Mouse (Mus musculus): ENCODE results near the gene Arl3. TPM values are rescaled to one million over a fixed set of nuclear protein-coding genes. Genes with fewer than 3 reads are reported as not detected.

Gene Arl3
- total RNA-seq, 1 experiment: 39.7 TPM

GRCm38 (mm10) chr19:46514387-46514786 is 58.6 kb downstream of the Arl3 start:
- no peak for TF ChIP-seq MAFK (IDR thresholded peaks at IDR 0.05; ENCODE audit: insufficient read depth, low read depth, low read length)
- Histone ChIP-seq H3K4me1 (ENCODE audit: control insufficient read depth in 2 of 2, insufficient read depth in 2 of 2, low read length in 2 of 2, poor library complexity in 1 of 2) (peaks cover 8 to 41% of the 10 kb centered on the region in 2 experiments), H3K27ac (ENCODE audit: insufficient read depth, low read depth, low read length, poor library complexity, severe bottlenecking) (no peak overlapping the region), H3K9ac (ENCODE audit: insufficient read depth, low read depth, low read length, poor library complexity, severe bottlenecking) (no peak overlapping the region), H3K4me3 (ENCODE audit: insufficient read depth in 1 of 2, low read depth in 1 of 2, low read length in 2 of 2, poor library complexity in 1 of 2, severe bottlenecking in 1 of 2) (no peak overlapping the region), H3K9me3 (ENCODE audit: control insufficient read depth, insufficient read depth, low read depth, low read length) (no peaks in the 10 kb centered on the region), H3K36me3 (ENCODE audit: control insufficient read depth, insufficient read depth, low read length, poor library complexity, severe bottlenecking) (peaks cover 32% of the 10 kb centered on the region)
- in situ Hi-C loops (cut with MboI; ENCODE audit: low sequenced_read_pairs in 2 of 2, unreplicated experiment in 2 of 2): no loop called here
- DNase-seq (ENCODE audit: low read depth, low spot score): no peak

DNA sequence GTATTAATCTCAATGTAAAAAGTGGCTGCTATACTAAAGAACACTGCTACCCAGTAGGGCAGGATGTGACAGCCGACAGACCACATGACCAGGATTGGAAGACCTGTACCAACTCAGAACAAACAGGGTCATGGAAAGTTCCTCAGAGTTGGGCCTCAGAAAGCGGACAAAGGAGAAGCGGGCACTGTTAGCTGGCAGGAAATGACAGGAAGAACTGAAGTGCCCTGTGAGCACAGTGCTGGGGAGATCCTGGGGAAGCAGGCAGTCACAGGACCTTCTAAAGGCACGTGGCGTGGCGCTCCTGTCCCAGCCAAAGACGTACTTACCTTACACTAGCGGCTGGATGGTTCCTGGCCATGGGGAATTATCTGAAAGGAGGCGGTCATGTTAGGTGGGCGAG is 61.7 kb downstream of the Arl3 start:
- H3K36me3 ChIP-seq (ENCODE audit: control insufficient read depth, insufficient read depth, low read length, poor library complexity, severe bottlenecking): peaks cover 51% of the 10 kb centered on the region
- no peaks in the 10 kb centered on the region for H3K9me3 ChIP-seq (ENCODE audit: control insufficient read depth, insufficient read depth, low read depth, low read length)
- in situ Hi-C loops (cut with MboI; ENCODE audit: low sequenced_read_pairs in 2 of 2, unreplicated experiment in 2 of 2): no loop called here
- TF ChIP-seq CHD2 (IDR thresholded peaks at IDR 0.05; ENCODE audit: low read depth, low read length) (no peak), ZC3H11A (IDR thresholded peaks at IDR 0.05; ENCODE audit: borderline replicate concordance, low read depth, low read length) (no peak), HCFC1 (IDR thresholded peaks at IDR 0.05; ENCODE audit: borderline replicate concordance, insufficient read depth, low read length) (no peak), MAFK (IDR thresholded peaks at IDR 0.05; ENCODE audit: insufficient read depth, low read depth, low read length) (no peak), ZNF384 (IDR thresholded peaks at IDR 0.05; ENCODE audit: low read depth, low read length) (no peak)
- H3K4me1 ChIP-seq (ENCODE audit: control insufficient read depth in 2 of 2, insufficient read depth in 2 of 2, low read length in 2 of 2, poor library complexity in 1 of 2): peaks cover 7 to 30% of the 10 kb centered on the region in 2 experiments
- H3K4me3 ChIP-seq (ENCODE audit: insufficient read depth in 1 of 2, low read depth in 1 of 2, low read length in 2 of 2, poor library complexity in 1 of 2, severe bottlenecking in 1 of 2): peak overlapping the region; percentile 17 to 18; a peak in 1 of 4 replicates
- peak overlapping the region; percentile 48 for H3K9ac ChIP-seq (ENCODE audit: insufficient read depth, low read depth, low read length, poor library complexity, severe bottlenecking)
- peak overlapping the region; percentile 41; the same call in 1 of the 2 replicates for H3K27ac ChIP-seq (ENCODE audit: insufficient read depth, low read depth, low read length, poor library complexity, severe bottlenecking)
- DNase-seq (ENCODE audit: low read depth, low spot score): no peak

GRCm38 (mm10) chr19:46510824-46511223 is 62.2 kb downstream of the Arl3 start:
- TF ChIP-seq HCFC1 (IDR thresholded peaks at IDR 0.05; ENCODE audit: borderline replicate concordance, insufficient read depth, low read length): no peak
- TF ChIP-seq MAFK (IDR thresholded peaks at IDR 0.05; ENCODE audit: insufficient read depth, low read depth, low read length): 0 out of 2 replicates have a peak, but pooled peaks have one; percentile 30
- TF ChIP-seq CHD2 (IDR thresholded peaks at IDR 0.05; ENCODE audit: low read depth, low read length): no peak
- TF ChIP-seq ZC3H11A (IDR thresholded peaks at IDR 0.05; ENCODE audit: borderline replicate concordance, low read depth, low read length): no peak
- peak; percentile 89 for TF ChIP-seq ZNF384 (IDR thresholded peaks at IDR 0.05; ENCODE audit: low read depth, low read length)
- Histone ChIP-seq H3K9me3 (ENCODE audit: control insufficient read depth, insufficient read depth, low read depth, low read length) (no peaks in the 10 kb centered on the region), H3K36me3 (ENCODE audit: control insufficient read depth, insufficient read depth, low read length, poor library complexity, severe bottlenecking) (peaks cover 54% of the 10 kb centered on the region), H3K9ac (ENCODE audit: insufficient read depth, low read depth, low read length, poor library complexity, severe bottlenecking) (peak overlapping the region; percentile 48; the same call in 1 of the 2 replicates), H3K27ac (ENCODE audit: insufficient read depth, low read depth, low read length, poor library complexity, severe bottlenecking) (no peak overlapping the region; the same call in 1 of the 2 replicates), H3K4me3 (ENCODE audit: insufficient read depth in 1 of 2, low read depth in 1 of 2, low read length in 2 of 2, poor library complexity in 1 of 2, severe bottlenecking in 1 of 2) (peak overlapping the region; percentile 17 to 18; a peak in 1 of 4 replicates), H3K4me1 (ENCODE audit: control insufficient read depth in 2 of 2, insufficient read depth in 2 of 2, low read length in 2 of 2, poor library complexity in 1 of 2) (peaks cover 7 to 33% of the 10 kb centered on the region in 2 experiments)
- in situ Hi-C loops (cut with MboI; ENCODE audit: low sequenced_read_pairs in 2 of 2, unreplicated experiment in 2 of 2): no loop called here
- peak; percentile 68 for DNase-seq (ENCODE audit: low read depth, low spot score)

DNA sequence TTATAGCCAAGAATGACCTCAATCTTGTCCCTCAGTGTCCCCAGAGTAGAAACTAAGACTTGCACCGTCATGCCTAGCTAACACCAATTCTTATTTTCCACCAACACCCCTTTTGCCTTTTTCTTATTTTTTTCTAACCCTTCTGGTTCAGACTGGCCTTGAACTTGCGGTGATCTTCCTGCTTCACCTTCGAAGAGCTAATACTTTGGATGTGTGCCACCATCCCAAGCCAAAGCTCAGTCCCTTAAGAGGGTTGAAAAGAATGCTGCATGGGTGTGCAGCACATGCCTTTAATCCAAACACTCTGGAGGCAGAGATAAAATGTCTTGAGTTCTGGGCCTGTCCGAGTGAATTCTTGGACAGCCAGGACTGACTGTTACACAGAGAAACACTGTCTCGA is 62.6 kb downstream of the Arl3 start:
- H3K9me3 ChIP-seq (ENCODE audit: control insufficient read depth, insufficient read depth, low read depth, low read length): no peaks in the 10 kb centered on the region
- no peak overlapping the region for H3K4me3 ChIP-seq (ENCODE audit: insufficient read depth in 1 of 2, low read depth in 1 of 2, low read length in 2 of 2, poor library complexity in 1 of 2, severe bottlenecking in 1 of 2)
- no peak overlapping the region; the same call in 1 of the 2 replicates for H3K9ac ChIP-seq (ENCODE audit: insufficient read depth, low read depth, low read length, poor library complexity, severe bottlenecking)
- in situ Hi-C loops (cut with MboI; ENCODE audit: low sequenced_read_pairs in 2 of 2, unreplicated experiment in 2 of 2): no loop called here
- H3K4me1 ChIP-seq (ENCODE audit: control insufficient read depth in 2 of 2, insufficient read depth in 2 of 2, low read length in 2 of 2, poor library complexity in 1 of 2): peaks cover 8 to 35% of the 10 kb centered on the region in 2 experiments
- H3K27ac ChIP-seq (ENCODE audit: insufficient read depth, low read depth, low read length, poor library complexity, severe bottlenecking): no peak overlapping the region
- TF ChIP-seq HCFC1 (IDR thresholded peaks at IDR 0.05; ENCODE audit: borderline replicate concordance, insufficient read depth, low read length): no peak
- no peak for TF ChIP-seq MAFK (IDR thresholded peaks at IDR 0.05; ENCODE audit: insufficient read depth, low read depth, low read length)
- TF ChIP-seq ZC3H11A (IDR thresholded peaks at IDR 0.05; ENCODE audit: borderline replicate concordance, low read depth, low read length): no peak
- TF ChIP-seq ZNF384 (IDR thresholded peaks at IDR 0.05; ENCODE audit: low read depth, low read length): no peak
- TF ChIP-seq CHD2 (IDR thresholded peaks at IDR 0.05; ENCODE audit: low read depth, low read length): no peak
- DNase-seq (ENCODE audit: low read depth, low spot score): no peak
- peaks cover 56% of the 10 kb centered on the region for H3K36me3 ChIP-seq (ENCODE audit: control insufficient read depth, insufficient read depth, low read length, poor library complexity, severe bottlenecking)

DNA sequence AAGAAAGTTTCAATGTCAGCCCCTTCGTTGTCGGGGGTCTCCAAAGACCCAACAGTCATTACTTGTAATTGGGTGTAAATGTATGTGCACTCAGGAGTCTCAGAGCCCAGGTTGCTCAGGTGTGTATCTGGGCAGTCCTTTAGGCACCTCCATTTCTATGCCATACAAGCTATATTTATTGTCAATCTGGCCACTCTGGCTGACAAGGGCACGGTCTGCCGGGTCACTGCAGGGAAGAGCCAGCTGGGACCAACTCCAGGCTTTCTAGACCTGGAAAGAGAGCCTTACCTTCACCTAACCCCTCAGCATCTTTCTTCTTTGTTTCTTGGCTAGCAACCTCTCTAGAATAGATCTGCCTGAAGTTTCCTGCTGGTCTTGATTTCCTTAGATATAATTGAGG is 63.3 kb downstream of the Arl3 start:
- Histone ChIP-seq H3K9ac (ENCODE audit: insufficient read depth, low read depth, low read length, poor library complexity, severe bottlenecking) (no peak overlapping the region), H3K4me3 (ENCODE audit: insufficient read depth in 1 of 2, low read depth in 1 of 2, low read length in 2 of 2, poor library complexity in 1 of 2, severe bottlenecking in 1 of 2) (no peak overlapping the region), H3K4me1 (ENCODE audit: control insufficient read depth in 2 of 2, insufficient read depth in 2 of 2, low read length in 2 of 2, poor library complexity in 1 of 2) (peaks cover 11 to 37% of the 10 kb centered on the region in 2 experiments), H3K36me3 (ENCODE audit: control insufficient read depth, insufficient read depth, low read length, poor library complexity, severe bottlenecking) (peaks cover 51% of the 10 kb centered on the region), H3K27ac (ENCODE audit: insufficient read depth, low read depth, low read length, poor library complexity, severe bottlenecking) (no peak overlapping the region), H3K9me3 (ENCODE audit: control insufficient read depth, insufficient read depth, low read depth, low read length) (no peaks in the 10 kb centered on the region)
- in situ Hi-C loops (cut with MboI; ENCODE audit: low sequenced_read_pairs in 2 of 2, unreplicated experiment in 2 of 2): no loop called here
- no peak for DNase-seq (ENCODE audit: low read depth, low spot score)
- TF ChIP-seq CHD2 (IDR thresholded peaks at IDR 0.05; ENCODE audit: low read depth, low read length): no peak
- no peak for TF ChIP-seq HCFC1 (IDR thresholded peaks at IDR 0.05; ENCODE audit: borderline replicate concordance, insufficient read depth, low read length)

Data from ES-E14 (cell line).